Mouse (Mus musculus) midbrain, embryonic 10.5 days (tissue): Measurements from ENCODE around the gene Hadh. TPM values are rescaled to one million over a fixed set of nuclear protein-coding genes. Genes with fewer than 3 reads are reported as not detected.

Source experiments
- DNase-seq: peaks from one replicate; pipeline ENCODE4 v3.0.0-alpha.2; 2017; ENCODE audit warnings: low spot score
- H3K27ac ChIP-seq: fragments of 300-500 bp; sonication (generic); replicated peaks from 2 replicates; pipeline ENCODE4 v1.5.1; 2016; ENCODE audit warnings: mild to moderate bottlenecking
- H3K27me3 ChIP-seq: fragments of 300-500 bp; sonication (generic); 2 replicates; pipeline ENCODE4 v1.6.1; 2016; ENCODE audit warnings: low read depth, mild to moderate bottlenecking; ENCODE audit not compliant: poor library complexity, severe bottlenecking
- H3K36me3 ChIP-seq: fragments of 300-500 bp; sonication (generic); 2 replicates; pipeline ENCODE4 v1.6.1; 2016; ENCODE audit warnings: mild to moderate bottlenecking, moderate library complexity
- H3K4me1 ChIP-seq: fragments of 300-500 bp; sonication (generic); 2 replicates; pipeline ENCODE4 v1.6.1; 2016
- H3K4me3 ChIP-seq: fragments of 300-500 bp; sonication (generic); 2 replicates; pipeline ENCODE4 v1.5.1; 2016; ENCODE audit warnings: mild to moderate bottlenecking, moderate library complexity
- H3K9me3 ChIP-seq: fragments of 300-500 bp; sonication (generic); replicated peaks from 2 replicates; pipeline ENCODE4 v1.6.1; 2016; ENCODE audit warnings: mild to moderate bottlenecking
- WGBS: fragments of 180-500 bp; shearing (Covaris S2); methylation state at CpG from one replicate; pipeline ENCODE4 v1.1.7; 2016; 5-methylcytosine and 5-hydroxymethylcytosine counted together
- polyA plus RNA-seq: library from polyadenylated mRNA; unstranded; fragments of >200 nt; fragmentation: Nextera tagmentation; extraction: Ambion mirVana; gene quantifications from 2 replicates; pipeline ENCODE4 v1.2.1, GENCODE M21; 2016

The Hadh gene
- polyA plus RNA-seq, 1 experiment from 2014 or later, result 79.3 TPM

GRCm38 (mm10) chr3:131299078-131299477 is 27.2 kb upstream of the Hadh start:
- DNase-seq, result no peak
- Histone ChIP-seq H3K4me1 (peaks cover 11% of the 10 kb centered on the region), H3K27me3 (peaks cover 26% of the 10 kb centered on the region), H3K4me3 (no peak overlapping the region), H3K9me3 (no peaks in the 10 kb centered on the region), H3K36me3 (no peaks in the 10 kb centered on the region), H3K27ac (no peak overlapping the region)
- 92% methylated on average over 9 of the region's 9 CpGs for WGBS

GRCm38 (mm10) chr3:131296893-131297292 is 25.0 kb upstream of the Hadh start:
- DNase-seq, result no peak
- H3K4me3 ChIP-seq, result no peak overlapping the region
- WGBS, result 93% methylated on average over 7 of the region's 7 CpGs
- H3K27ac ChIP-seq, result no peak overlapping the region
- H3K36me3 ChIP-seq, result no peaks in the 10 kb centered on the region
- H3K27me3 ChIP-seq, result peaks cover 16% of the 10 kb centered on the region
- H3K4me1 ChIP-seq, result no peaks in the 10 kb centered on the region
- H3K9me3 ChIP-seq, result no peaks in the 10 kb centered on the region

- Histone ChIP-seq H3K4me1 (no peaks in the 10 kb centered on the region), H3K4me3 (no peak overlapping the region), H3K9me3 (0 out of 2 replicates have a peak, but pooled peaks cover 3% of the 10 kb centered on the region), H3K27me3 (peaks cover 4% of the 10 kb centered on the region; the same call in 1 of the 2 replicates), H3K36me3 (no peaks in the 10 kb centered on the region), H3K27ac (no peak overlapping the region)
- no peak for DNase-seq
- 94% methylated on average over 12 of the region's 12 CpGs for whole genome bisulfite sequencing
These were observed 23.8 kb upstream of the Hadh start for GRCm38 (mm10) chr3:131295513-131296200.

GRCm38 (mm10) chr3:131294503-131294902 is 22.6 kb upstream of the Hadh start:
- no peaks in the 10 kb centered on the region for H3K27me3 ChIP-seq
- WGBS, result 54% methylated on average over 3 of the region's 3 CpGs
- H3K36me3 ChIP-seq, result no peaks in the 10 kb centered on the region
- 0 out of 2 replicates have a peak, but pooled peaks cover 3% of the 10 kb centered on the region for H3K9me3 ChIP-seq
- H3K4me3 ChIP-seq, result no peak overlapping the region
- DNase-seq, result no peak
- H3K4me1 ChIP-seq, result no peaks in the 10 kb centered on the region
- no peak overlapping the region for H3K27ac ChIP-seq

- Histone ChIP-seq H3K9me3 (0 out of 2 replicates have a peak, but pooled peaks cover 3% of the 10 kb centered on the region), H3K4me1 (no peaks in the 10 kb centered on the region), H3K4me3 (no peak overlapping the region), H3K36me3 (no peaks in the 10 kb centered on the region), H3K27ac (no peak overlapping the region), H3K27me3 (no peaks in the 10 kb centered on the region)
- no peak for DNase-seq
- WGBS, result 57% methylated on average over 3 of the region's 3 CpGs
These were observed 21.1 kb upstream of the Hadh start for GRCm38 (mm10) chr3:131292959-131293358.

GRCm38 (mm10) chr3:131292349-131292748 is 20.4 kb upstream of the Hadh start:
- WGBS, result 93% methylated on average over 2 of the region's 2 CpGs
- H3K27ac ChIP-seq, result no peak overlapping the region

GRCm38 (mm10) chr3:131291890-131292289 is 20.0 kb upstream of the Hadh start:
- no peaks in the 10 kb centered on the region for H3K36me3 ChIP-seq
- H3K9me3 ChIP-seq, result 0 out of 2 replicates have a peak, but pooled peaks cover 3% of the 10 kb centered on the region
- WGBS, result 93% methylated on average over 4 of the region's 4 CpGs
- H3K4me1 ChIP-seq, result no peaks in the 10 kb centered on the region
- no peaks in the 10 kb centered on the region for H3K27me3 ChIP-seq
- H3K4me3 ChIP-seq, result no peak overlapping the region
- no peak overlapping the region for H3K27ac ChIP-seq
- no peak for DNase-seq

More at GRCm38 (mm10) chr3:131292349-131292748, 20.4 kb upstream of the Hadh start:
- H3K4me3 ChIP-seq, result no peak overlapping the region
- H3K4me1 ChIP-seq, result no peaks in the 10 kb centered on the region
- DNase-seq, result no peak
- no peaks in the 10 kb centered on the region for H3K27me3 ChIP-seq
- H3K9me3 ChIP-seq, result 0 out of 2 replicates have a peak, but pooled peaks cover 3% of the 10 kb centered on the region
- H3K36me3 ChIP-seq, result no peaks in the 10 kb centered on the region

GRCm38 (mm10) chr3:131274151-131274550 is 2.2 kb upstream of the Hadh start:
- no peak for DNase-seq
- Histone ChIP-seq H3K36me3 (no peaks in the 10 kb centered on the region), H3K9me3 (no peaks in the 10 kb centered on the region; the same call in 1 of the 2 replicates), H3K27ac (no peak overlapping the region), H3K4me1 (peaks cover 34% of the 10 kb centered on the region), H3K27me3 (peaks cover 20% of the 10 kb centered on the region), H3K4me3 (no peak overlapping the region)
- 86% methylated on average over 4 of the region's 4 CpGs for WGBS

GRCm38 (mm10) chr3:131272374-131273100 is 636 bp upstream of the Hadh start:
- Histone ChIP-seq H3K4me1 (peaks cover 38% of the 10 kb centered on the region), H3K9me3 (no peaks in the 10 kb centered on the region), H3K27me3 (peaks cover 36% of the 10 kb centered on the region), H3K27ac (peak overlapping the region; percentile 85), H3K4me3 (peak overlapping the region; percentile 76), H3K36me3 (no peaks in the 10 kb centered on the region)
- 67% methylated on average over 10 of the region's 10 CpGs for WGBS
- no peak for DNase-seq

GRCm38 (mm10) chr3:131271157-131271556 is 744 bp downstream of the Hadh start:
- peak; percentile 75 for DNase-seq
- Histone ChIP-seq H3K9me3 (no peaks in the 10 kb centered on the region), H3K4me3 (peak overlapping the region; percentile 76), H3K27me3 (peaks cover 50% of the 10 kb centered on the region), H3K27ac (peak overlapping the region; percentile 85; the same call in 1 of the 2 replicates), H3K4me1 (peaks cover 38% of the 10 kb centered on the region), H3K36me3 (no peaks in the 10 kb centered on the region)
- WGBS, result 8% methylated on average over 8 of the region's 8 CpGs

- H3K4me3 ChIP-seq, result peak overlapping the region; percentile 76
- H3K27ac ChIP-seq, result no peak overlapping the region
These were observed 1.5 kb downstream of the Hadh start for GRCm38 (mm10) chr3:131270381-131270780.

GRCm38 (mm10) chr3:131266366-131267050 is 5.4 kb downstream of the Hadh start:
- Histone ChIP-seq H3K27ac (no peak overlapping the region), H3K4me3 (no peak overlapping the region), H3K36me3 (peaks cover 19% of the 10 kb centered on the region), H3K4me1 (peaks cover 35% of the 10 kb centered on the region), H3K9me3 (no peaks in the 10 kb centered on the region), H3K27me3 (peaks cover 49% of the 10 kb centered on the region)
- 92% methylated on average over 3 of the region's 3 CpGs for WGBS
- DNase-seq, result no peak

More at GRCm38 (mm10) chr3:131270381-131270780, 1.5 kb downstream of the Hadh start:
- 19% methylated on average over 6 of the region's 6 CpGs for WGBS
- peaks cover 38% of the 10 kb centered on the region for H3K4me1 ChIP-seq
- no peak for DNase-seq
- H3K36me3 ChIP-seq, result no peaks in the 10 kb centered on the region
- peaks cover 56% of the 10 kb centered on the region for H3K27me3 ChIP-seq
- H3K9me3 ChIP-seq, result no peaks in the 10 kb centered on the region
